Mouse (Mus musculus) heart, postnatal 0 days (tissue): ENCODE measurements around the gene Galnt7. TPM values are rescaled to one million over a fixed set of nuclear protein-coding genes. Genes with fewer than 3 reads are reported as not detected.

Experiments
- ATAC-seq: fragments of 200-750 bp; cut with Nextera tagmentation; 2 replicates; pipeline ENCODE4 v1.8.0; 2017; ENCODE audit warnings: low read depth, moderate number of reproducible peaks, moderate library complexity; ENCODE audit not compliant: insufficient read depth
- DNase-seq: peaks from one replicate; pipeline ENCODE4 v3.0.0-alpha.2; 2016; ENCODE audit warnings: low spot score
- H3K27ac ChIP-seq: fragments of 300-500 bp; sonication (generic); 2 replicates; pipeline ENCODE4 v1.5.1; 2014; ENCODE audit warnings: low read depth, mild to moderate bottlenecking
- H3K27me3 ChIP-seq: fragments of 300-500 bp; sonication (generic); 2 replicates; pipeline ENCODE4 v1.6.1; 2014; ENCODE audit warnings: low read length, mixed read lengths; ENCODE audit not compliant: control insufficient read depth, insufficient read depth
- H3K36me3 ChIP-seq: fragments of 300-500 bp; sonication (generic); replicated peaks from 2 replicates; pipeline ENCODE4 v1.6.1; 2014; ENCODE audit warnings: low read length, mixed read lengths; ENCODE audit not compliant: control insufficient read depth, insufficient read depth
- H3K4me1 ChIP-seq: fragments of 300-500 bp; sonication (generic); 2 replicates; pipeline ENCODE4 v1.6.1; 2014; ENCODE audit warnings: antibody characterized with exemption; ENCODE audit not compliant: control insufficient read depth, insufficient read depth
- H3K4me2 ChIP-seq: fragments of 300-500 bp; sonication (generic); 2 replicates; pipeline ENCODE4 v1.6.1; 2014; ENCODE audit warnings: low read depth, mild to moderate bottlenecking, low read length, moderate library complexity
- H3K4me3 ChIP-seq: fragments of 300-500 bp; sonication (generic); 2 replicates; pipeline ENCODE4 v1.5.1; 2014; ENCODE audit warnings: low read depth, low read length
- H3K9ac ChIP-seq: fragments of 300-500 bp; sonication (generic); replicated peaks from 2 replicates; pipeline ENCODE4 v1.6.1; 2014; ENCODE audit warnings: low read depth, low read length, mixed read lengths
- H3K9me3 ChIP-seq: fragments of 300-500 bp; sonication (generic); replicated peaks from 2 replicates; pipeline ENCODE4 v1.6.1; 2016; ENCODE audit warnings: low read length; ENCODE audit not compliant: control insufficient read depth
- CTCF ChIP-seq: IDR thresholded peaks from 2 replicates; pipeline ENCODE4 v1.5.1; 2016; ENCODE audit warnings: antibody characterized with exemption, control low read depth, low read depth
- EP300 ChIP-seq: IDR thresholded peaks from 2 replicates; pipeline ENCODE4 v1.6.1; 2016; ENCODE audit warnings: antibody characterized with exemption, low read depth
- WGBS: fragments of 180-500 bp; shearing (Covaris S2); extraction: QIAGEN DNeasy Blood & Tissue Kit; methylation state at CpG from one replicate; pipeline ENCODE4 v1.1.7; 2014; 5-methylcytosine and 5-hydroxymethylcytosine counted together
- polyA plus RNA-seq: library from polyadenylated mRNA; unstranded; fragments of >200 nt; fragmentation: Nextera tagmentation; extraction: Ambion mirVana; gene quantifications from 2 replicates; pipeline ENCODE4 v1.2.1, GENCODE M21; 2015
- total RNA-seq: library from RNA; depleted of rRNA; stranded (reverse); fragments of >200 nt; gene quantifications from 2 replicates; pipeline ENCODE4 v1.2.3, GENCODE M21; 2014; ENCODE audit warnings: low replicate concordance

The Galnt7 gene
- total and polyA plus RNA-seq, 2 experiments from 2014 or later = 3.5 to 7.2 TPM

DNA sequence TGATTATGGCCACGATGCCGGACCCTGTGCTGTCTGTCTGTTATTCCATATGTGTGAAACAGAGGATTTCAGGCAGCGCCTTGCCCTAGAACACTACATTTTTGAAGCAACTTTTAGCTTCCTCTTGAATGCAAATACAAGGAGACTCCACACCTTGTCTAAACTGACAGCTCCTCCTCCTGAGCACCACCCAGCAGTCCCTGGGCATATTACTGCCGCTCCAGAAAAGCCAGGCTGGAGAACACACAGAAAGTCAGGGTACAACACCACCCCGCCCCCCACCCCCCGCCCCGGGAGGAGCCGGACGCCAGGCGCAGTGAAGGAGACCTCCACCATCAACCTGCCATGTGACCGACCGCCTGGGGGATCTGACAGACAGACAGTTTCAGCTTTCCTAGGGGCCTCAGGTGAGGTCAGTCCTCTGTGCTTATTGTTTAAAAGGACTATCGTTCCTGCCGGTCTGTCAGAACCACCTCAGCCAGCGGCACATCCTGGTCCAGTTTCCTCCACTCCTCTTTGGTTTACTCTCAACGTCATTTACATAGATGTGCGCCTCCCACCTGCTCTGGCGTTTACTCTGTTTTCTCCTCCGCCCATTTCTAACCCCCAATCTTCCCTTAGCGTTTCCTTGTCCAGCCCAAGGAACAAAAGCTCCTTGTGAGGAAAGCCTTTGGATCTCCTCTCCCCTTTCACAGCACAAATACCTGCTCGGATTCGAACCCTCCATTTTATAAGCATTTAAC lies 52.8 kb downstream of the Galnt7 start:
- peak overlapping the region; percentile 52 for H3K4me2 ChIP-seq
- no peaks in the 10 kb centered on the region for H3K36me3 ChIP-seq
- no peaks in the 10 kb centered on the region for H3K27me3 ChIP-seq
- TF ChIP-seq CTCF (no peak), EP300 (no peak)
- no peaks in the 10 kb centered on the region for H3K9me3 ChIP-seq
- DNase-seq = no peak
- no peak overlapping the region for H3K9ac ChIP-seq
- peaks cover 7% of the 10 kb centered on the region; the same call in 1 of the 2 replicates for H3K4me1 ChIP-seq
- H3K27ac ChIP-seq = no peak overlapping the region
- H3K4me3 ChIP-seq = peak overlapping the region; percentile 21
- WGBS = 30% methylated on average over 22 of the region's 22 CpGs
- ATAC-seq = no peak

DNA sequence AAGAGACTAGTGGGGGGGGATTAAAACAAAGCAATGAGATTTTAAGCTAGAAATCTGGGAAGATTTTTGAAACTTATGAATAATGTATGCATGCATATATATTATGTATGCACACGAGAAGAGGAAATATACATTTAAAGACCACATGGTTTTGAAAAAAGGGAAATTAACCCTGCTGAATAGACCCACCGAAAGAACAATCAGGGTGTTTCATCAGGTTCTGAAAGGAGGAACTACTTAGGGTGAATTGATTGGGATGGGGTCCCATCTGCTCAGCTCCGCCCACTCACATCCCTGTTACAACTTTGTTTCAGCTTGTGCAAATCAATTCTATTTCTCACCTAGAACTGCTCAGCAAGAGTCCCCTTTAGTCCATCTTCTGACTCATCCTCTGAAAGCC lies 57.0 kb downstream of the Galnt7 start:
- Histone ChIP-seq H3K36me3 (no peaks in the 10 kb centered on the region), H3K27me3 (no peaks in the 10 kb centered on the region), H3K27ac (no peak overlapping the region), H3K4me3 (no peak overlapping the region), H3K9me3 (no peaks in the 10 kb centered on the region), H3K4me1 (no peaks in the 10 kb centered on the region), H3K9ac (no peak overlapping the region), H3K4me2 (no peak overlapping the region)
- 85% methylated on average over 3 of the region's 3 CpGs for whole genome bisulfite sequencing
- TF ChIP-seq EP300 = no peak
- no peak for TF ChIP-seq CTCF
- ATAC-seq (no peak), DNase-seq (no peak)

DNA sequence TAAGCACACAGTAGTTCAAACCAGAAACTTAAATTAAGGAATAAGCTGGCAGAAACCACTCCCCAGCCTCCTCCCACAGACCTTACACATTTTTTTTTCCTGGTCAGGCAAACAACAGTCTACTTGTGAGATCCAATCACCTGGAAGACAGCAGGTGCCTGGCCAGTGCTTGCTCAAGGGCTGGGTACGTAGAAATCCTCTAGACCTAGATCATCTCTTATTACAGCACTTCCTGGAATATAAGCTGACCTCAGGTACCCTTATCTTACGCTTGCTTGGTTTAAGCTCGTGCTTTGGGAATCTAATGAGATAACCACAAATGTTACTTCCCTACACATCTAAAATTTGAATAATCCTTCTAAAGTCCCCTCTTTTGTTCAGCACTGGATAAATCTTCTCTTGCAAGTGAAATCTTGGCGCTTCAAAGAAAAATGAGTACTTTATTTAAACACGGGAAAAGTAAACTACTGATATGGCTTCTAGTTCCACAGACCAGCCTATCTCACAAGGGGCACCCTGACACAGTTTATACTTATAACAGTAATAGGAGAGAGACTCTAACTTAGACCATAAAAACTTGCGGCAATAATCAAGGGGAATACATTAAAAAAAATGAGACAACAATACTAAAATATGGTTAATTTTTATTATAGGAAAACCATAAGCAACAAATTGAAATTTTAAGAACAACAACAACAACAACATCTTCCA lies 58.5 kb downstream of the Galnt7 start:
- WGBS = 62% methylated on average over 6 of the region's 6 CpGs

DNA sequence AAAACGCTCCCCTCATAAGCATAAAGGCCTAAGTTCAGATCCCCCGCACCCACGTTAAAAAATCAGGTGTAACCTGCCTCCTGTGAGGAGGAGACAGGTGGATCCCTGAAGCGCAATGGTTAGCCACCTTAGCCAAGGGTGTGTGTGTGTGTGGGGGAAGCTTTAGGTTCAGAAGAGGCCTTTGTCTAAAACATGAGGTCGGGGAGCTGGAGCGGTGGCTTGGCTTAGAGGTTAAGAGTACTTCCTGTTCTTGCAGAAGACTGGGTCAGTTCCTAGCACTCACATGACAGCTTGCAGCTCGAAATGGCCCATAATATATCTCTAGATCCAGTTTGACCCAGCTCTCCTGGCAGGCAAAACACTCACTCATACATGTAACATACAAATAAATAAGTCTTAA lies 60.2 kb downstream of the Galnt7 start:
- no peak overlapping the region for H3K4me3 ChIP-seq
- TF ChIP-seq EP300 (no peak), CTCF (no peak)
- H3K9me3 ChIP-seq = no peaks in the 10 kb centered on the region
- ATAC-seq (no peak), DNase-seq (no peak)
- WGBS = 67% methylated on average over 7 of the region's 7 CpGs
- H3K4me2 ChIP-seq = no peak overlapping the region
- H3K4me1 ChIP-seq = no peaks in the 10 kb centered on the region
- no peak overlapping the region for H3K27ac ChIP-seq
- H3K27me3 ChIP-seq = no peaks in the 10 kb centered on the region
- H3K9ac ChIP-seq = no peak overlapping the region
- H3K36me3 ChIP-seq = no peaks in the 10 kb centered on the region

More for the DNA sequence above, 58.5 kb downstream of the Galnt7 start:
- H3K4me2 ChIP-seq = no peak overlapping the region
- no peak overlapping the region for H3K4me3 ChIP-seq
- H3K4me1 ChIP-seq = no peaks in the 10 kb centered on the region
- ATAC-seq = no peak
- H3K27ac ChIP-seq = no peak overlapping the region
- DNase-seq = no peak
- H3K27me3 ChIP-seq = no peaks in the 10 kb centered on the region
- TF ChIP-seq EP300 = no peak
- no peak for TF ChIP-seq CTCF
- no peaks in the 10 kb centered on the region for H3K9me3 ChIP-seq
- no peaks in the 10 kb centered on the region for H3K36me3 ChIP-seq
- H3K9ac ChIP-seq = no peak overlapping the region

DNA sequence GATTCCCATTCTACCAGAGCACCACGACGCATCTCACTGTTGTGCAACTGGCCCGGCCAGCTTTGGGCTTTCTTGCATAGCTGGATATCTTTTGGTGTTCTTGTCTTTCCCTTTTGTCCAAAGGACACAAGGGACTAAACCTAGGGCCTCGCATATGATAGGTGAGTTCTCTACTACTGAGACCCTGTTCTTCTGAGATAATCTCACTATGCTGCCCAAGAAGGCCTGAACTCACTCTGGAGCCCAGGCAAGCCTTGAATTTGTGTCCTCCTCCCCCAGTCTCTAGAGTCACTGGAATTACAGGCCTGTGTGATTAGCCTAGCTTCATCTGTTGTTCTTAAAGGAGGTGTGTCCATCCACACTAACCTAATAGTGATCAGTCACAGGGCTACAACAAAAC lies 61.2 kb downstream of the Galnt7 start:
- no peak overlapping the region for H3K27ac ChIP-seq
- no peak for ATAC-seq
- no peak overlapping the region for H3K4me3 ChIP-seq
- no peak for DNase-seq
- 88% methylated on average over 4 of the region's 4 CpGs for WGBS
- H3K36me3 ChIP-seq = no peaks in the 10 kb centered on the region
- no peak overlapping the region for H3K9ac ChIP-seq
- H3K4me1 ChIP-seq = no peaks in the 10 kb centered on the region
- no peaks in the 10 kb centered on the region for H3K27me3 ChIP-seq
- no peak overlapping the region for H3K4me2 ChIP-seq
- H3K9me3 ChIP-seq = no peaks in the 10 kb centered on the region
- no peak for TF ChIP-seq CTCF

DNA sequence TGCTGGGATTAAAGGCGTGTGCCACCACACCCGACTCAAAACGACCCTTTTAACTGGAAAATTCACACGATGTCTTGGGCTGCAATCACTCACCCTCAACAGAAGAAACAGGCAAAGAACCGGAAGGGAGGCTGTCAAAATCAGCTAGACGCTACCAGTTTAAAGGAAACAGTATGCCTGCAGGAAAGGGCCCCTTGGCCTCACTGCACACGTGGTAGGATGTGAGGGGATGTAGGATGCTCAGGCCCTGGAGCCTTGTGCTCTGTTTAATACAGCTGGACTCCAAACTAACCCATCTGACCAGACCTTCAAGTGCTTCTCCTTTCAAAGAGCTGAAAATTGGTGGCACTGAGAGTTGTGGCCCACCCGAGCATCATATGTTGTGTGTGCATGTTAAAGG lies 62.8 kb downstream of the Galnt7 start:
- Histone ChIP-seq H3K9me3 (no peaks in the 10 kb centered on the region), H3K4me2 (no peak overlapping the region), H3K36me3 (no peaks in the 10 kb centered on the region), H3K9ac (no peak overlapping the region), H3K4me1 (no peaks in the 10 kb centered on the region), H3K27me3 (no peaks in the 10 kb centered on the region), H3K27ac (no peak overlapping the region), H3K4me3 (no peak overlapping the region)
- no peak for DNase-seq
- no peak for ATAC-seq
- 73% methylated on average over 8 of the region's 8 CpGs for WGBS
- TF ChIP-seq CTCF (no peak), EP300 (no peak)
